Mouse (Mus musculus): ENCODE measurements at regions not wholly inside any gene's neighbourhood (a gene's known extent, or its start where the extent isn't known, plus 50 kb on each side); places are given as distances from the start of the nearest gene placed in this dataset.

GRCm38 (mm10) chr3:60196031-60196430 lies 114.4 kb downstream of the Sucnr1 start:
- TF ChIP-seq GATA1 (IDR thresholded peaks at IDR 0.05; ENCODE audit: borderline replicate concordance, low read length) (no peak), TAL1 (conservative IDR thresholded peaks at IDR 0.05; ENCODE audit: low read depth, low read length) (no peak), POLR2AphosphoS5 (IDR thresholded peaks at IDR 0.05; ENCODE audit: insufficient replicate concordance, low read depth, low read length) (no peak), GATA2 (IDR thresholded peaks at IDR 0.05; ENCODE audit: borderline replicate concordance, low read depth, low read length) (no peak), CTCF (IDR thresholded peaks at IDR 0.05; ENCODE audit: low read depth, low read length) (no peak)
- Histone ChIP-seq H3K4me1 (ENCODE audit: insufficient read depth, low read depth, low read length) (no peaks in the 10 kb centered on the region), H3K4me3 (ENCODE audit: low read depth, low read length) (no peak overlapping the region), H3K9me3 (replicated peaks) (no peaks in the 10 kb centered on the region), H3K27me3 (ENCODE audit: insufficient read depth, low read length) (no peaks in the 10 kb centered on the region), H3K36me3 (replicated peaks) (no peaks in the 10 kb centered on the region)
- no peak for ATAC-seq (ENCODE audit: extremely low read depth, insufficient number of reproducible peaks, low FRiP score, poor library complexity, severe bottlenecking)
- DNase-seq (ENCODE audit: low spot score): no peak

GRCm38 (mm10) chr3:60207936-60208335 lies 126.3 kb downstream of the Sucnr1 start:
- H3K36me3 ChIP-seq (replicated peaks): no peaks in the 10 kb centered on the region
- ATAC-seq (ENCODE audit: extremely low read depth, insufficient number of reproducible peaks, low FRiP score, poor library complexity, severe bottlenecking) (no peak), DNase-seq (ENCODE audit: low spot score) (no peak)
- H3K27me3 ChIP-seq (ENCODE audit: insufficient read depth, low read length): no peaks in the 10 kb centered on the region
- H3K9me3 ChIP-seq (replicated peaks): no peaks in the 10 kb centered on the region
- TF ChIP-seq GATA1 (IDR thresholded peaks at IDR 0.05; ENCODE audit: borderline replicate concordance, low read length): no peak
- no peak for TF ChIP-seq CTCF (IDR thresholded peaks at IDR 0.05; ENCODE audit: low read depth, low read length)
- TF ChIP-seq POLR2AphosphoS5 (IDR thresholded peaks at IDR 0.05; ENCODE audit: insufficient replicate concordance, low read depth, low read length): no peak
- TF ChIP-seq TAL1 (conservative IDR thresholded peaks at IDR 0.05; ENCODE audit: low read depth, low read length): no peak
- no peak for TF ChIP-seq GATA2 (IDR thresholded peaks at IDR 0.05; ENCODE audit: borderline replicate concordance, low read depth, low read length)
- no peaks in the 10 kb centered on the region for H3K4me1 ChIP-seq (ENCODE audit: insufficient read depth, low read depth, low read length)
- H3K4me3 ChIP-seq (ENCODE audit: low read depth, low read length): no peak overlapping the region

GRCm38 (mm10) chr3:60218938-60219337 lies 137.3 kb downstream of the Sucnr1 start:
- no peaks in the 10 kb centered on the region for H3K4me1 ChIP-seq (ENCODE audit: insufficient read depth, low read depth, low read length)
- H3K36me3 ChIP-seq (replicated peaks): no peaks in the 10 kb centered on the region
- TF ChIP-seq POLR2AphosphoS5 (IDR thresholded peaks at IDR 0.05; ENCODE audit: insufficient replicate concordance, low read depth, low read length) (no peak), GATA1 (IDR thresholded peaks at IDR 0.05; ENCODE audit: borderline replicate concordance, low read length) (no peak), TAL1 (conservative IDR thresholded peaks at IDR 0.05; ENCODE audit: low read depth, low read length) (no peak), CTCF (IDR thresholded peaks at IDR 0.05; ENCODE audit: low read depth, low read length) (no peak), GATA2 (IDR thresholded peaks at IDR 0.05; ENCODE audit: borderline replicate concordance, low read depth, low read length) (no peak)
- no peak overlapping the region for H3K4me3 ChIP-seq (ENCODE audit: low read depth, low read length)
- DNase-seq (ENCODE audit: low spot score): no peak
- no peak for ATAC-seq (ENCODE audit: extremely low read depth, insufficient number of reproducible peaks, low FRiP score, poor library complexity, severe bottlenecking)
- peaks cover 2% of the 10 kb centered on the region; the same call in 1 of the 2 replicates for H3K27me3 ChIP-seq (ENCODE audit: insufficient read depth, low read length)
- no peaks in the 10 kb centered on the region for H3K9me3 ChIP-seq (replicated peaks)

DNA sequence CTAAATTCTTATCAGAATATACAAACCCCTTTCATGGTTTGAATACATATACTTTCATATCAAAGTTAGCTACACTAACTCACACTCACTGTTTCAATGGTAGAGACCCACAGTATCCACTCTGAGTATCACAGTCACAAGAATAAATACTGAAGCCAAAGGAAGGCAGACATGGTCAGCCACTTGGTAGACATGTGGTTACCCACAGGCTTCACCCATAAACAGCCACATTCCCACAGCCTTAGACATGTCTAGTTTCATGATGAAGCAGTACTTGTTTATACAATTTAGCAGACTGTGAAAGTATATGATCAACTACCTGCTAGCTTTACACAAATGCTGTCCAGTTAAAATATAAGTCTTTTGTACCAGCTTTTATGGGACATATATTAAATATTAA lies 159.0 kb downstream of the Sucnr1 start:
- no peak for TF ChIP-seq GATA1 (IDR thresholded peaks at IDR 0.05; ENCODE audit: borderline replicate concordance, low read length)
- no peak for TF ChIP-seq POLR2AphosphoS5 (IDR thresholded peaks at IDR 0.05; ENCODE audit: insufficient replicate concordance, low read depth, low read length)
- TF ChIP-seq GATA2 (IDR thresholded peaks at IDR 0.05; ENCODE audit: borderline replicate concordance, low read depth, low read length): no peak
- DNase-seq (ENCODE audit: low spot score): no peak
- ATAC-seq (ENCODE audit: extremely low read depth, insufficient number of reproducible peaks, low FRiP score, poor library complexity, severe bottlenecking): no peak

DNA sequence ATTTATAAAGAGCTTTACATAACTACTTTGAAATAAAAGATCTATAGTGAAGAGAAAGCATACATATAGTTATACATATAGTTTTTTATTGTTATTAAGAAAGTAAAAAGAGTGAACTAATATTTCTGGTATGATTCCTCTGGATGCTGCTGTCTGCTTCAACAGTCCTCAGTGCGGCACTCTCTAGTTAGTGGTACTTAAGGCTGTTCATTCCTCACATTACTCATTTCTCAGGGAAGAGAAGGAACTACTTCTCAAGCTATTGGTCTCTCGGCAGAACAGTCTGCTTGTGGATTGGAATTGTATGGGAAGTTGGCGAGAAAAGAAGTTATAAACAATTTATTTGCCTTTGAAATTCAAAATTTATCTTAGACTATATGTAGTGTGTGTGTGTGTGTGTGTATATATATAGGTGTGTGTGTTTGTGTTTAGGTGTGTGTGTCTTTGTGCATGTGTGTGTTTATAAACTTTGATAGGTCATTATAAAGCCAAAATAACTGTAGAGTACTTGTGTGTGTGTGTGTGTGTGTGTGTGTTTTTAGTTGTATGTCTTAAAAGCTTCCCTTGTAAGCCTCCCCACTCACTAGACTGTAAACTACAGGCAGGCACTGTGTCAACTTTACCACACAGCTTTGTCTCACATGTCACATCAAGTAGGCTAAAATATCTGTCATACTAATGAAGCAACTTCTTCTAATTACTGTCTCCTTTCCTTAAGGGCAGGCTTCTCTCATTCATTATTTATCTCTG lies 185.2 kb downstream of the Sucnr1 start:
- no peaks in the 10 kb centered on the region for H3K4me1 ChIP-seq (ENCODE audit: insufficient read depth, low read depth, low read length)
- H3K27me3 ChIP-seq (ENCODE audit: insufficient read depth, low read length): 0 out of 2 replicates have a peak, but pooled peaks cover 5% of the 10 kb centered on the region
- TF ChIP-seq POLR2AphosphoS5 (IDR thresholded peaks at IDR 0.05; ENCODE audit: insufficient replicate concordance, low read depth, low read length) (no peak), GATA2 (IDR thresholded peaks at IDR 0.05; ENCODE audit: borderline replicate concordance, low read depth, low read length) (no peak), TAL1 (conservative IDR thresholded peaks at IDR 0.05; ENCODE audit: low read depth, low read length) (no peak), CTCF (IDR thresholded peaks at IDR 0.05; ENCODE audit: low read depth, low read length) (no peak), GATA1 (IDR thresholded peaks at IDR 0.05; ENCODE audit: borderline replicate concordance, low read length) (no peak)
- H3K9me3 ChIP-seq (replicated peaks): no peaks in the 10 kb centered on the region
- no peak overlapping the region for H3K4me3 ChIP-seq (ENCODE audit: low read depth, low read length)
- DNase-seq (ENCODE audit: low spot score): no peak
- no peak for ATAC-seq (ENCODE audit: extremely low read depth, insufficient number of reproducible peaks, low FRiP score, poor library complexity, severe bottlenecking)
- H3K36me3 ChIP-seq (replicated peaks): no peaks in the 10 kb centered on the region

More for the DNA sequence above, 159.0 kb downstream of the Sucnr1 start:
- H3K4me3 ChIP-seq (ENCODE audit: low read depth, low read length): no peak overlapping the region
- no peaks in the 10 kb centered on the region for H3K36me3 ChIP-seq (replicated peaks)
- no peaks in the 10 kb centered on the region for H3K27me3 ChIP-seq (ENCODE audit: insufficient read depth, low read length)
- H3K4me1 ChIP-seq (ENCODE audit: insufficient read depth, low read depth, low read length): no peaks in the 10 kb centered on the region
- no peaks in the 10 kb centered on the region for H3K9me3 ChIP-seq (replicated peaks)

DNA sequence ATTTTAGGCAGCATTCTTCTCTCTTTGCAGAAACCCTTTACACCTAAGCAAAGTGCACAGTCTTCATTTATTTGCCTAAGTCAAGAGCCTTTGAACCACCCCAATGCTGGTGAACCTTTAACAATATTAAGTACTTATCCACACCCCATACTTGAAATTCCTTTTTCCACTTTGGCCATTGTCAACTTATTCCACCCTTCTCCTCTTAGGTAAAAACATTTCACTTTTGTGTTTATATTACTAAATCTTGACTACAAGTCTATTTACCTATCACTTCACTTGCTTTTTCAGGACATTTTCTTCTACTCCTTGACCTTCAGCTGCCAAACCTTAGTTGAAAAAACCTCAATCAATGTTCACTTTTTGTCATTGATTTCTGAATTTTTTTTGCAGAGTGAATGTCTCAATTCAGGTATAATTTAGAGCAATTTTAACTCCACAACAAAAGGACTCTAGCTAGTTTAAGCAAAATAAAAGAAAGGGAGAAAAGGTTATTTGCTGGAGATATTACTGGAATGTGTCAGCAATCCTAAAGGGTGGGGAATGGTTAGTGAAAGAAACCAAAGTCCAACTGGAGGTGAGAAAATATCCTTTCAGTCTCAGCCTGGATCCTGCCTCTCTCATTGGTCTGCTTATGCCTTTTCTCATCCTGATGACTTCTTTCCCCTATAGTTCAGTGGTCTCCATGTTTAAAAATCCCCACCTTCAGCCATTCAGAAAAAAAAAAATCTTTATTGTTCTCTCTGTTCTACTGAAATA lies 185.9 kb downstream of the Sucnr1 start:
- ATAC-seq (ENCODE audit: extremely low read depth, insufficient number of reproducible peaks, low FRiP score, poor library complexity, severe bottlenecking): no peak
- H3K36me3 ChIP-seq (replicated peaks): no peaks in the 10 kb centered on the region
- DNase-seq (ENCODE audit: low spot score): no peak
- TF ChIP-seq GATA2 (IDR thresholded peaks at IDR 0.05; ENCODE audit: borderline replicate concordance, low read depth, low read length) (no peak), POLR2AphosphoS5 (IDR thresholded peaks at IDR 0.05; ENCODE audit: insufficient replicate concordance, low read depth, low read length) (no peak), GATA1 (IDR thresholded peaks at IDR 0.05; ENCODE audit: borderline replicate concordance, low read length) (no peak), TAL1 (conservative IDR thresholded peaks at IDR 0.05; ENCODE audit: low read depth, low read length) (no peak), CTCF (IDR thresholded peaks at IDR 0.05; ENCODE audit: low read depth, low read length) (no peak)
- H3K27me3 ChIP-seq (ENCODE audit: insufficient read depth, low read length): 0 out of 2 replicates have a peak, but pooled peaks cover 5% of the 10 kb centered on the region
- H3K9me3 ChIP-seq (replicated peaks): no peaks in the 10 kb centered on the region
- no peaks in the 10 kb centered on the region for H3K4me1 ChIP-seq (ENCODE audit: insufficient read depth, low read depth, low read length)
- H3K4me3 ChIP-seq (ENCODE audit: low read depth, low read length): no peak overlapping the region
